Mouse (Mus musculus) liver, embryonic 14.5 days (tissue): ENCODE data around the gene Sltm. TPM values are rescaled to one million over a fixed set of nuclear protein-coding genes. Genes with fewer than 3 reads are reported as not detected.
"Not testable (repeated sequence)": the region's sequence is repeated elsewhere in the genome, so short reads cannot be mapped to it uniquely, and the experiment has no call there.

Source experiments
- ATAC-seq: fragments of 200-750 bp; cut with Nextera tagmentation; 2 replicates; pipeline ENCODE4 v1.8.0; 2017; ENCODE audit warnings: moderate number of reproducible peaks, mild to moderate bottlenecking, moderate library complexity; ENCODE audit not compliant: insufficient read depth
- DNase-seq, 3 experiments: peaks; one replicate each; pipeline ENCODE4 v3.0.0-alpha.2; 2012 to 2013; ENCODE audit warnings: low read depth in 3 of 3, low spot score in 3 of 3
- H3K27ac ChIP-seq: fragments of 300-500 bp; sonication (generic); 2 replicates; pipeline ENCODE4 v1.5.1; 2014; ENCODE audit warnings: moderate library complexity, mild to moderate bottlenecking, control low read depth, inconsistent platforms
- H3K27me3 ChIP-seq: fragments of 300-500 bp; sonication (generic); 2 replicates; pipeline ENCODE4 v1.6.1; 2014; ENCODE audit warnings: mild to moderate bottlenecking, low read length, moderate library complexity; ENCODE audit not compliant: control insufficient read depth, insufficient read depth
- H3K36me3 ChIP-seq: fragments of 300-500 bp; sonication (generic); replicated peaks from 2 replicates; pipeline ENCODE4 v1.6.1; 2014; ENCODE audit warnings: low read depth; ENCODE audit not compliant: control insufficient read depth, insufficient read depth
- H3K4me1 ChIP-seq, 2 experiments: fragments of 200-500 bp in 1 of 2; fragments of 300-500 bp in 1 of 2; sonication (generic) in 1 of 2; replicated peaks; 2 replicates each; pipeline ENCODE4 v1.6.1; 2012 to 2014; ENCODE audit warnings: antibody characterized with exemption in 1 of 2, inconsistent platforms in 1 of 2, low read length in 1 of 2; ENCODE audit not compliant: control insufficient read depth in 2 of 2, insufficient read depth in 2 of 2
- H3K4me2 ChIP-seq: fragments of 300-500 bp; sonication (generic); 2 replicates; pipeline ENCODE4 v1.6.1; 2014; ENCODE audit warnings: low read depth, mild to moderate bottlenecking, control low read depth, moderate library complexity
- H3K4me3 ChIP-seq, 2 experiments: fragments of 200-500 bp in 1 of 2; fragments of 300-500 bp in 1 of 2; sonication (generic) in 1 of 2; 2 replicates each; pipeline ENCODE4 v1.5.1; 2012 to 2014; ENCODE audit warnings: low read depth in 2 of 2, low read length in 2 of 2, mild to moderate bottlenecking in 2 of 2, control low read depth in 1 of 2, inconsistent platforms in 1 of 2, moderate library complexity in 1 of 2; ENCODE audit not compliant: insufficient read depth in 1 of 2
- H3K9ac ChIP-seq: fragments of 300-500 bp; sonication (generic); replicated peaks from 2 replicates; pipeline ENCODE4 v1.6.1; 2014; ENCODE audit warnings: mild to moderate bottlenecking, control low read depth, moderate library complexity
- H3K9me3 ChIP-seq: fragments of 300-500 bp; sonication (generic); 2 replicates; pipeline ENCODE4 v1.6.1; 2016; ENCODE audit warnings: low read length, mixed read lengths; ENCODE audit not compliant: control insufficient read depth
- CTCF ChIP-seq: IDR thresholded peaks from 2 replicates; pipeline ENCODE4 v1.5.1; 2016; ENCODE audit warnings: antibody characterized with exemption, low read depth, control low read depth
- EP300 ChIP-seq: IDR thresholded peaks from 2 replicates; pipeline ENCODE4 v1.6.1; 2016; ENCODE audit warnings: antibody characterized with exemption, low read depth
- WGBS: fragments of 180-500 bp; shearing (Covaris S2); extraction: QIAGEN DNeasy Blood & Tissue Kit; methylation state at CpG from one replicate; pipeline ENCODE4 v1.1.7; 2014; ENCODE audit not compliant: insufficient replicate concordance; 5-methylcytosine and 5-hydroxymethylcytosine counted together
- polyA plus RNA-seq, 2 experiments: library from polyadenylated mRNA; depleted of rRNA in 1 of 2; stranded (reverse) in 1 of 2; unstranded in 1 of 2; fragments of >200 nt; fragmentation: Nextera tagmentation in 1 of 2; extraction: Ambion mirVana in 1 of 2; gene quantifications; 2 replicates each; pipeline versions ENCODE4 v1.2.1 to v1.2.3; 2012 to 2014

Sltm gene
- polyA plus RNA-seq, 2 experiments: 12.7 to 17.2 TPM

- H3K4me1 ChIP-seq: peaks cover 4% of the 10 kb centered on the region in 2 experiments; a peak in 2 of 4 replicates
- H3K9ac ChIP-seq: no peak overlapping the region
- TF ChIP-seq CTCF (no peak), EP300 (no peak)
- H3K4me2 ChIP-seq: no peak overlapping the region
- no peaks in the 10 kb centered on the region for H3K9me3 ChIP-seq
- no peak overlapping the region for H3K4me3 ChIP-seq
- H3K36me3 ChIP-seq: no peaks in the 10 kb centered on the region; the same call in 1 of the 2 replicates
- no peak for ATAC-seq
- no peak for DNase-seq
- WGBS: 77% methylated on average over 4 of the region's 4 CpGs
- H3K27me3 ChIP-seq: no peaks in the 10 kb centered on the region
- H3K27ac ChIP-seq: no peak overlapping the region
Measured at GRCm38 (mm10) chr9:70548304-70548703, 5.8 kb downstream of the Sltm start.

GRCm38 (mm10) chr9:70551524-70551923, 9.0 kb downstream of the Sltm start:
- no peak overlapping the region for H3K27ac ChIP-seq
- DNase-seq (no peak), ATAC-seq (no peak)
- no peak overlapping the region for H3K4me3 ChIP-seq
- TF ChIP-seq EP300: no peak
- no peak for TF ChIP-seq CTCF
- no peaks in the 10 kb centered on the region for H3K27me3 ChIP-seq
- no peak overlapping the region for H3K9ac ChIP-seq
- WGBS: 87% methylated on average over 1 of the region's 1 CpGs
- no peaks in the 10 kb centered on the region; the same call in 1 of the 2 replicates for H3K36me3 ChIP-seq
- H3K4me1 ChIP-seq: no peaks in the 10 kb centered on the region
- no peaks in the 10 kb centered on the region for H3K9me3 ChIP-seq
- H3K4me2 ChIP-seq: no peak overlapping the region

- 85% methylated on average over 2 of the region's 2 CpGs for WGBS
- not testable (repeated sequence) for ATAC-seq
Measured at GRCm38 (mm10) chr9:70552233-70552632, 9.7 kb downstream of the Sltm start.

GRCm38 (mm10) chr9:70555431-70555830, 12.9 kb downstream of the Sltm start:
- Histone ChIP-seq H3K9me3 (no peaks in the 10 kb centered on the region), H3K4me1 (no peaks in the 10 kb centered on the region), H3K9ac (no peak overlapping the region), H3K4me3 (no peak overlapping the region), H3K4me2 (no peak overlapping the region), H3K27ac (no peak overlapping the region), H3K36me3 (no peaks in the 10 kb centered on the region; the same call in none of the 2 replicates), H3K27me3 (no peaks in the 10 kb centered on the region)
- DNase-seq: no peak
- TF ChIP-seq EP300 (no peak), CTCF (no peak)
- ATAC-seq: no peak

More at GRCm38 (mm10) chr9:70552233-70552632, 9.7 kb downstream of the Sltm start:
- not testable (repeated sequence) for H3K4me2 ChIP-seq, H3K4me3 ChIP-seq, H3K9me3 ChIP-seq, H3K27ac ChIP-seq, H3K4me1 ChIP-seq, H3K36me3 ChIP-seq, DNase-seq, H3K9ac ChIP-seq, H3K27me3 ChIP-seq
- peak; percentile 36 for TF ChIP-seq CTCF

GRCm38 (mm10) chr9:70556796-70557195, 14.2 kb downstream of the Sltm start:
- no peak for TF ChIP-seq EP300
- no peak for TF ChIP-seq CTCF
- no peak for ATAC-seq
- DNase-seq: no peak
- Histone ChIP-seq H3K4me2 (no peak overlapping the region), H3K27me3 (no peaks in the 10 kb centered on the region), H3K9me3 (no peaks in the 10 kb centered on the region), H3K4me1 (no peaks in the 10 kb centered on the region), H3K27ac (no peak overlapping the region), H3K9ac (no peak overlapping the region), H3K36me3 (no peaks in the 10 kb centered on the region; the same call in none of the 2 replicates), H3K4me3 (no peak overlapping the region)
- WGBS: 74% methylated on average over 5 of the region's 5 CpGs
